Mouse (Mus musculus) intestine, postnatal 0 days (tissue): ENCODE data around the gene Rpl27. TPM values are rescaled to one million over a fixed set of nuclear protein-coding genes. Genes with fewer than 3 reads are reported as not detected.
"Not testable (repeated sequence)": the region's sequence is repeated elsewhere in the genome, so short reads cannot be mapped to it uniquely, and the experiment has no call there.

Source experiments
- ATAC-seq: fragments of 200-750 bp; cut with Nextera tagmentation; 2 replicates; pipeline ENCODE4 v1.8.0; 2017; ENCODE audit warnings: mild to moderate bottlenecking, moderate TSS enrichment, moderate library complexity
- H3K27ac ChIP-seq: fragments of 300-500 bp; sonication (generic); 2 replicates; pipeline ENCODE4 v1.5.1; 2014; ENCODE audit warnings: mild to moderate bottlenecking, low read depth, low read length, moderate library complexity
- H3K27me3 ChIP-seq: fragments of 300-500 bp; sonication (generic); replicated peaks from 2 replicates; pipeline ENCODE4 v1.6.1; 2014; ENCODE audit warnings: low read length, mixed read lengths; ENCODE audit not compliant: control insufficient read depth, insufficient read depth
- H3K36me3 ChIP-seq: fragments of 300-500 bp; sonication (generic); 2 replicates; pipeline ENCODE4 v1.6.1; 2014; ENCODE audit warnings: mild to moderate bottlenecking, moderate library complexity; ENCODE audit not compliant: control insufficient read depth, insufficient read depth
- H3K4me1 ChIP-seq: fragments of 300-500 bp; sonication (generic); replicated peaks from 2 replicates; pipeline ENCODE4 v1.6.1; 2014; ENCODE audit warnings: antibody characterized with exemption, low read length, mixed read lengths; ENCODE audit not compliant: control insufficient read depth, insufficient read depth
- H3K4me2 ChIP-seq: fragments of 300-500 bp; sonication (generic); replicated peaks from 2 replicates; pipeline ENCODE4 v1.6.1; 2014; ENCODE audit warnings: low read depth, mild to moderate bottlenecking, moderate library complexity
- H3K4me3 ChIP-seq: fragments of 300-500 bp; sonication (generic); 2 replicates; pipeline ENCODE4 v1.5.1; 2014; ENCODE audit warnings: low read depth, low read length
- H3K9ac ChIP-seq: fragments of 300-500 bp; sonication (generic); 2 replicates; pipeline ENCODE4 v1.6.1; 2014; ENCODE audit warnings: mild to moderate bottlenecking, low read depth, low read length
- H3K9me3 ChIP-seq: fragments of 300-500 bp; sonication (generic); 2 replicates; pipeline ENCODE4 v1.6.1; 2016; ENCODE audit warnings: mixed run types; ENCODE audit not compliant: control insufficient read depth
- CTCF ChIP-seq: sonication (generic); IDR thresholded peaks from 2 replicates; pipeline ENCODE4 v1.5.1; 2016; ENCODE audit warnings: low read depth, mild to moderate bottlenecking, control low read depth, antibody characterized with exemption, moderate library complexity
- WGBS: fragments of 180-500 bp; shearing (Covaris S2); extraction: QIAGEN DNeasy Blood & Tissue Kit; methylation state at CpG from one replicate; pipeline ENCODE4 v1.1.7; 2014; 5-methylcytosine and 5-hydroxymethylcytosine counted together
- polyA plus RNA-seq: library from polyadenylated mRNA; unstranded; fragments of >200 nt; fragmentation: Nextera tagmentation; extraction: Ambion mirVana; gene quantifications from 2 replicates; pipeline ENCODE4 v1.2.1, GENCODE M21; 2015

Rpl27 gene
- polyA plus RNA-seq, 1 experiment from 2014 or later, result 240 TPM

- H3K9ac ChIP-seq, result no peak overlapping the region
- peaks cover 11% of the 10 kb centered on the region; the same call in 1 of the 2 replicates for H3K4me1 ChIP-seq
- H3K4me2 ChIP-seq, result no peak overlapping the region
- H3K4me3 ChIP-seq, result peak overlapping the region; percentile 58; the same call in 1 of the 2 replicates
- ATAC-seq, result no peak
- H3K36me3 ChIP-seq, result peaks cover 25% of the 10 kb centered on the region
- H3K27me3 ChIP-seq, result no peaks in the 10 kb centered on the region
- 83% methylated on average over 5 of the region's 5 CpGs for WGBS
- TF ChIP-seq CTCF, result no peak
- peak overlapping the region; percentile 92; the same call in 1 of the 2 replicates for H3K27ac ChIP-seq
- no peaks in the 10 kb centered on the region for H3K9me3 ChIP-seq
Observed at GRCm38 (mm10) chr11:101447786-101448185, 5.7 kb downstream of the Rpl27 start.

- Histone ChIP-seq H3K4me3 (peak within 1 kb of the TSS; percentile 58), H3K27me3 (no peaks in the 10 kb centered on the region), H3K27ac (peak within 1 kb of the TSS; percentile 92), H3K9me3 (no peaks in the 10 kb centered on the region), H3K36me3 (peaks cover 25% of the 10 kb centered on the region), H3K4me1 (peaks cover 8% of the 10 kb centered on the region; the same call in 1 of the 2 replicates), H3K9ac (peak within 1 kb of the TSS; percentile 69), H3K4me2 (peak within 1 kb of the TSS; percentile 66)
- WGBS, result 10% methylated on average over 10 of the region's 10 CpGs
- ATAC-seq, result peak; percentile 71
- TF ChIP-seq CTCF, result 0 out of 2 replicates have a peak, but pooled peaks have one; percentile 10
Observed at GRCm38 (mm10) chr11:101448274-101448746, 6.2 kb downstream of the Rpl27 start, which contains the start of gene Ifi35. Ifi35 (plus strand) TSS chr11:101448407.

- TF ChIP-seq CTCF, result no peak
- Histone ChIP-seq H3K4me2 (peak overlapping the region; percentile 66), H3K9me3 (no peaks in the 10 kb centered on the region), H3K27me3 (no peaks in the 10 kb centered on the region), H3K9ac (peak overlapping the region; percentile 69), H3K36me3 (peaks cover 24% of the 10 kb centered on the region), H3K27ac (peak overlapping the region; percentile 92), H3K4me3 (peak overlapping the region; percentile 58), H3K4me1 (0 out of 2 replicates have a peak, but pooled peaks cover 5% of the 10 kb centered on the region)
- WGBS, result 61% methylated on average over 4 of the region's 4 CpGs
- ATAC-seq, result peak; percentile 9; the same call in 1 of the 2 replicates
Observed at GRCm38 (mm10) chr11:101448899-101449298, 6.8 kb downstream of the Rpl27 start.

GRCm38 (mm10) chr11:101449596-101449995 lies 7.5 kb downstream of the Rpl27 start:
- not testable (repeated sequence) for H3K4me1 ChIP-seq, H3K27ac ChIP-seq, H3K9me3 ChIP-seq, H3K27me3 ChIP-seq, ATAC-seq
- Histone ChIP-seq H3K4me2 (peak overlapping the region; percentile 66), H3K36me3 (peaks cover 18% of the 10 kb centered on the region), H3K4me3 (0 out of 2 replicates have a peak overlapping the region, but pooled peaks have one; percentile 58), H3K9ac (peak overlapping the region; percentile 45; the same call in 1 of the 2 replicates)
- WGBS, result 76% methylated on average over 4 of the region's 4 CpGs

- no peak overlapping the region for H3K27ac ChIP-seq
- peaks cover 12% of the 10 kb centered on the region; the same call in 1 of the 2 replicates for H3K36me3 ChIP-seq
- no peak overlapping the region for H3K4me3 ChIP-seq
- WGBS, result 88% methylated on average over 3 of the region's 3 CpGs
- no peak overlapping the region for H3K4me2 ChIP-seq
- no peaks in the 10 kb centered on the region for H3K27me3 ChIP-seq
- TF ChIP-seq CTCF, result peak; percentile 56
- no peak overlapping the region for H3K9ac ChIP-seq
- no peak for ATAC-seq
- 0 out of 2 replicates have a peak, but pooled peaks cover 5% of the 10 kb centered on the region for H3K4me1 ChIP-seq
- no peaks in the 10 kb centered on the region for H3K9me3 ChIP-seq
Observed at GRCm38 (mm10) chr11:101450394-101450793, 8.3 kb downstream of the Rpl27 start.

GRCm38 (mm10) chr11:101451536-101451935 lies 9.4 kb downstream of the Rpl27 start:
- 74% methylated on average over 10 of the region's 10 CpGs for WGBS
- Histone ChIP-seq H3K9me3 (no peaks in the 10 kb centered on the region), H3K27ac (peak overlapping the region; percentile 51; the same call in 1 of the 2 replicates), H3K9ac (no peak overlapping the region), H3K4me3 (no peak overlapping the region), H3K36me3 (peaks cover 14% of the 10 kb centered on the region; the same call in 1 of the 2 replicates), H3K4me1 (0 out of 2 replicates have a peak, but pooled peaks cover 5% of the 10 kb centered on the region), H3K4me2 (peak overlapping the region; percentile 51), H3K27me3 (no peaks in the 10 kb centered on the region)
- no peak for ATAC-seq
- TF ChIP-seq CTCF, result no peak
